In genomic region chr14:84690810-84691209, GRCm38 (mm10) we compare ENCODE assay signal across 25 mouse cellular contexts.
"Had no signal": no experiment of that assay in that cellular context is flagged by ENCODE, and none has a peak within 500 bp of the region (broad histone marks: within the 10 kb centered on the region; RNA-seq: fewer than 3 reads in every experiment).

No protein-coding gene starts in this region.

- H3K4me1 ChIP-seq: heart, embryonic 13.5 days; heart, embryonic 15.5 days; hindbrain, embryonic 13.5 days; hindbrain, embryonic 15.5 days; limb, embryonic 13.5 days; limb, embryonic 15.5 days; liver, embryonic 12.5 days had no signal

- H3K4me3 ChIP-seq: heart, adult 2 months; heart, embryonic 13.5 days; heart, embryonic 15.5 days; hindbrain, embryonic 13.5 days; hindbrain, embryonic 15.5 days; limb, embryonic 13.5 days; limb, embryonic 15.5 days; liver, embryonic 12.5 days had no signal

- H3K9ac ChIP-seq: heart, embryonic 13.5 days; heart, embryonic 15.5 days; hindbrain, embryonic 13.5 days; hindbrain, embryonic 15.5 days; limb, embryonic 13.5 days; limb, embryonic 15.5 days; liver, embryonic 12.5 days had no signal

- H3K36me3 ChIP-seq: heart, embryonic 13.5 days; heart, embryonic 15.5 days; hindbrain, embryonic 13.5 days; hindbrain, embryonic 15.5 days; limb, embryonic 13.5 days; limb, embryonic 15.5 days; liver, embryonic 12.5 days had no signal

- ATAC-seq: hindbrain, postnatal 0 days; intestine, embryonic 16.5 days; liver, embryonic 12.5 days had no signal

- H3K27ac ChIP-seq: heart, adult 2 months; heart, embryonic 13.5 days; heart, embryonic 15.5 days; hindbrain, embryonic 13.5 days; hindbrain, embryonic 15.5 days; hindbrain, postnatal 0 days; limb, embryonic 13.5 days; limb, embryonic 15.5 days; liver, embryonic 12.5 days had no signal

- H3K4me2 ChIP-seq: heart, embryonic 11.5 days; heart, embryonic 13.5 days; heart, embryonic 15.5 days; hindbrain, embryonic 13.5 days; hindbrain, embryonic 15.5 days; limb, embryonic 13.5 days; limb, embryonic 15.5 days; liver, embryonic 12.5 days had no signal

- DNase-seq: gastrocnemius, postnatal 14 days; gastrocnemius, postnatal 36 days; heart, adult 11 months; heart, adult 2 months; heart, postnatal 14 days; heart, postnatal 36 days; kidney, adult 11 months; kidney, adult 2 months; kidney, adult 9 months; kidney, postnatal 10 days; kidney, postnatal 25 days; kidney, postnatal 4 days; layer of hippocampus, adult 9-11 months; layer of hippocampus, postnatal 36 days; left cerebral cortex, postnatal 4 days had no signal

- H3K27me3 ChIP-seq: heart, embryonic 13.5 days; heart, embryonic 15.5 days; hindbrain, embryonic 13.5 days; hindbrain, embryonic 15.5 days; limb, embryonic 13.5 days; limb, embryonic 15.5 days; liver, embryonic 12.5 days had no signal

- H3K9me3 ChIP-seq: heart, embryonic 13.5 days; heart, embryonic 15.5 days; hindbrain, embryonic 13.5 days; hindbrain, embryonic 15.5 days; limb, embryonic 13.5 days; limb, embryonic 15.5 days; liver, embryonic 12.5 days had no signal
